Mouse (Mus musculus): ENCODE measurements around the gene Isyna1. TPM values are rescaled to one million over a fixed set of nuclear protein-coding genes. Genes with fewer than 3 reads are reported as not detected.

Gene Isyna1
- total and polyA plus RNA-seq, 3 experiments: 26.7 to 41.6 (median 28.3) TPM

DNA sequence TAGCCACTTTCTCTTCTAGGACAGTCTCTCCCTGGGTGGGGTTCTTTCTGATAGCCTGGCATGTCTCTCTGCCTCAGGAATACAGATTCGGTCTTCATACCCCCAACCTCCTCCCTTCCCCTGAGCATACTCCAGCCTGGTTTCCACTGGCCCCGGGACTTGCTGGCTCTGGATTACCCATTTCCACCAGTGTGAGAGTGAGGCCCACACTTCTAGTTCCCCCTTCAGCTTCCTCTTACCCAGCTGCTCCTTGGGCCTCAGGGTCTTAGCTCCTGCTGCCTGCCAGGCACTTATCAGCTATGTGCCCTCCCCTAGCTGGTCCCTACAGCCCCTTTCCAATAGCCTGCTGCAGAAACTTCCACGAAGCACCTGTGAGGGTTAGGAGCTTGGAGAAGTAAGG lies 21.7 kb downstream of the Isyna1 start, which contains the start of gene Lrrc25:
TSS of gene Lrrc25 (plus strand) at position 262 of the 400 bp plus-strand sequence.
- no peak for TF ChIP-seq EP300 (IDR thresholded peaks at IDR 0.05; ENCODE audit: insufficient read depth, low read depth, low read length)
- 0 out of 2 replicates have a peak, but pooled peaks have one; percentile 20 for TF ChIP-seq POLR2A (IDR thresholded peaks at IDR 0.05; ENCODE audit: insufficient read depth, low read depth, low read length)
- intact Hi-C loops (cut with DNase I): no loop called here
- H3K36me3 ChIP-seq (ENCODE audit: control insufficient read depth, insufficient read depth, low read length): no peaks in the 10 kb centered on the region
- no peak within 1 kb of the TSS for H3K9ac ChIP-seq (ENCODE audit: low read depth, low read length)
- no peak within 1 kb of the TSS for H3K4me3 ChIP-seq
- no peaks in the 10 kb centered on the region for H3K27me3 ChIP-seq (ENCODE audit: control insufficient read depth, insufficient read depth, low read length)
- DNase-seq: peak; percentile 34 to 48
- WGBS: 57% methylated on average over 3 of the region's 3 CpGs
- H3K79me2 ChIP-seq (replicated peaks; ENCODE audit: control insufficient read depth, insufficient read depth, low read length): no peaks in the 10 kb centered on the region
- no peaks in the 10 kb centered on the region; the same call in 1 of the 2 replicates for H3K4me1 ChIP-seq (ENCODE audit: control insufficient read depth, insufficient read depth, low read length)
- no peak within 1 kb of the TSS; the same call in 1 of the 2 replicates for H3K27ac ChIP-seq

DNA sequence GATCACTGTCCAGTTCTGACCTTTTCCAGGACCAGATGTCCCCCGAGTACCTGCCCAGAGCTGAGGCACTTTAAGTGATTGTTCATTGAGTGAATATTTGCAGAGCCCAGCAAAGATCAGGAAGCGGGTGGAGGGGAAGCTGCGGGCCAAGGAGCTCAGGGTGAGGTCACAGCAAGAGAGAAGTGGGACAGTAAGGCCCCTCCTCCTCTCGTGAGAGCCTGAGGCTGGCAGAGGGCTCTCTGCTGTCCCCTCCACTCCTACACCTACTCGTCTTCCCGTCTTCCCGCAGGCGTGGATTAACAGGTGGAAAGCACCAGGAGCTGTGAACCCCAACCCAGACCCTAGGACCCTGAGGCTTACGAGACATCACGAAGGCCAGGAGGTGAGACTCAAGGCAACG lies 22.5 kb downstream of the Isyna1 start:
- 0 out of 2 replicates have a peak, but pooled peaks have one; percentile 39 for TF ChIP-seq POLR2A (IDR thresholded peaks at IDR 0.05; ENCODE audit: insufficient read depth, low read depth, low read length)
- no peak for TF ChIP-seq EP300 (IDR thresholded peaks at IDR 0.05; ENCODE audit: insufficient read depth, low read depth, low read length)
- TF ChIP-seq CTCF (IDR thresholded peaks at IDR 0.05): no peak
- no peaks in the 10 kb centered on the region for H3K27me3 ChIP-seq (ENCODE audit: control insufficient read depth, insufficient read depth, low read length)
- whole genome bisulfite sequencing: 45% methylated on average over 11 of the region's 11 CpGs
- no peaks in the 10 kb centered on the region; the same call in 1 of the 2 replicates for H3K4me1 ChIP-seq (ENCODE audit: control insufficient read depth, insufficient read depth, low read length)
- no peak overlapping the region for H3K4me3 ChIP-seq
- no peak overlapping the region for H3K9ac ChIP-seq (ENCODE audit: low read depth, low read length)
- H3K79me2 ChIP-seq (replicated peaks; ENCODE audit: control insufficient read depth, insufficient read depth, low read length): no peaks in the 10 kb centered on the region
- DNase-seq: peak; percentile 39 to 61
- no peaks in the 10 kb centered on the region for H3K36me3 ChIP-seq (ENCODE audit: control insufficient read depth, insufficient read depth, low read length)
- no peak overlapping the region; the same call in 1 of the 2 replicates for H3K27ac ChIP-seq
- intact Hi-C loops (cut with DNase I): no loop called here

GRCm38 (mm10) chr8:70617985-70618384 lies 23.8 kb downstream of the Isyna1 start:
- no peak for DNase-seq
- Histone ChIP-seq H3K27ac (no peak overlapping the region; the same call in 1 of the 2 replicates), H3K4me3 (no peak overlapping the region), H3K36me3 (ENCODE audit: control insufficient read depth, insufficient read depth, low read length) (no peaks in the 10 kb centered on the region), H3K4me1 (ENCODE audit: control insufficient read depth, insufficient read depth, low read length) (no peaks in the 10 kb centered on the region; the same call in 1 of the 2 replicates), H3K27me3 (ENCODE audit: control insufficient read depth, insufficient read depth, low read length) (no peaks in the 10 kb centered on the region), H3K9ac (ENCODE audit: low read depth, low read length) (peak overlapping the region; percentile 16; the same call in 1 of the 2 replicates), H3K79me2 (replicated peaks; ENCODE audit: control insufficient read depth, insufficient read depth, low read length) (no peaks in the 10 kb centered on the region)
- WGBS: 75% methylated on average over 11 of the region's 11 CpGs
- no peak for TF ChIP-seq EP300 (IDR thresholded peaks at IDR 0.05; ENCODE audit: insufficient read depth, low read depth, low read length)
- TF ChIP-seq POLR2A (IDR thresholded peaks at IDR 0.05; ENCODE audit: insufficient read depth, low read depth, low read length): no peak
- TF ChIP-seq CTCF (IDR thresholded peaks at IDR 0.05): no peak
- intact Hi-C loops (cut with DNase I): no loop called here

DNA sequence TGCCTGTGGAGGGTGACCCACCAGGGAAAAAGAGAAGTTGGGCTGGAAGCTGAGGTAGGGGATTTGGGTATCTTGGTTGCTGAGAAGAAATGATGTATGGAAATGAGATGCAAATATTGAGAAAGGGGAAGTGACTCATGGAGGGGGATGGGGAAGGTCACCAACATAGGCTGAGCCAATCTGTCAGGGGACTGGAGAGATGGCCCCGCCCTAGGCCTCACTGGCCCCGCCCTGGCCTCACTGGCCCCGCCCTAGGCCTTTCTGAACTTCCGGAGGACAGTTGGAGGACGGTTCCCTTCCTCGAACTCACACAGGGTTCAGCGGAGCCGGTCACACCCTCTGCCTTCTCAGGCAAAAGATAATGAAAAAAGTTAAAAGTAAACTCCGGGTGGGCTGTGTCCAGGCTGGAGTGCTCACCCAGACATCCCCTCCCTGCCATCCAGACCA lies 24.7 kb downstream of the Isyna1 start:
- TF ChIP-seq CTCF (IDR thresholded peaks at IDR 0.05) (no peak), POLR2A (IDR thresholded peaks at IDR 0.05; ENCODE audit: insufficient read depth, low read depth, low read length) (no peak), EP300 (IDR thresholded peaks at IDR 0.05; ENCODE audit: insufficient read depth, low read depth, low read length) (no peak)
- Histone ChIP-seq H3K36me3 (ENCODE audit: control insufficient read depth, insufficient read depth, low read length) (no peaks in the 10 kb centered on the region), H3K79me2 (replicated peaks; ENCODE audit: control insufficient read depth, insufficient read depth, low read length) (no peaks in the 10 kb centered on the region), H3K27ac (no peak overlapping the region), H3K4me1 (ENCODE audit: control insufficient read depth, insufficient read depth, low read length) (no peaks in the 10 kb centered on the region; the same call in 1 of the 2 replicates), H3K27me3 (ENCODE audit: control insufficient read depth, insufficient read depth, low read length) (no peaks in the 10 kb centered on the region), H3K4me3 (no peak overlapping the region), H3K9ac (ENCODE audit: low read depth, low read length) (no peak overlapping the region)
- 34% methylated on average over 9 of the region's 9 CpGs for WGBS
- intact Hi-C loops (cut with DNase I): no loop called here
- peak; percentile 64 to 81 for DNase-seq

GRCm38 (mm10) chr8:70622220-70622619 lies 28.0 kb downstream of the Isyna1 start:
- TF ChIP-seq CTCF (IDR thresholded peaks at IDR 0.05): no peak
- WGBS: 57% methylated on average over 3 of the region's 3 CpGs
- no peak for DNase-seq
- H3K9ac ChIP-seq (ENCODE audit: low read depth, low read length): no peak overlapping the region
- no peaks in the 10 kb centered on the region for H3K36me3 ChIP-seq (ENCODE audit: control insufficient read depth, insufficient read depth, low read length)
- H3K4me3 ChIP-seq: no peak overlapping the region
- no peak overlapping the region for H3K27ac ChIP-seq
- no peaks in the 10 kb centered on the region for H3K79me2 ChIP-seq (replicated peaks; ENCODE audit: control insufficient read depth, insufficient read depth, low read length)
- intact Hi-C loops (cut with DNase I): no loop called here
- H3K27me3 ChIP-seq (ENCODE audit: control insufficient read depth, insufficient read depth, low read length): no peaks in the 10 kb centered on the region
- H3K4me1 ChIP-seq (ENCODE audit: control insufficient read depth, insufficient read depth, low read length): no peaks in the 10 kb centered on the region; the same call in 1 of the 2 replicates

GRCm38 (mm10) chr8:70625104-70625503 lies 30.9 kb downstream of the Isyna1 start:
- Histone ChIP-seq H3K9ac (ENCODE audit: low read depth, low read length) (no peak overlapping the region), H3K4me1 (ENCODE audit: control insufficient read depth, insufficient read depth, low read length) (peaks cover 1% of the 10 kb centered on the region; the same call in 1 of the 2 replicates), H3K36me3 (ENCODE audit: control insufficient read depth, insufficient read depth, low read length) (no peaks in the 10 kb centered on the region), H3K79me2 (replicated peaks; ENCODE audit: control insufficient read depth, insufficient read depth, low read length) (no peaks in the 10 kb centered on the region), H3K27me3 (ENCODE audit: control insufficient read depth, insufficient read depth, low read length) (no peaks in the 10 kb centered on the region), H3K27ac (no peak overlapping the region), H3K4me3 (no peak overlapping the region)
- DNase-seq: peak; percentile 58 to 70
- TF ChIP-seq CTCF (IDR thresholded peaks at IDR 0.05): peak; percentile 79
- no peak for TF ChIP-seq POLR2A (IDR thresholded peaks at IDR 0.05; ENCODE audit: insufficient read depth, low read depth, low read length)
- 0 out of 2 replicates have a peak, but pooled peaks have one; percentile 30 for TF ChIP-seq EP300 (IDR thresholded peaks at IDR 0.05; ENCODE audit: insufficient read depth, low read depth, low read length)
- intact Hi-C loops (cut with DNase I): no loop called here
- WGBS: 5% methylated on average over 5 of the region's 5 CpGs
